Comparison of ENCODE assay signal across 15 mouse cellular contexts in genomic region chr13:7057545-7057944, GRCm38 (mm10).
A peak's percentile ranks its signal among the peaks of the same experiment; 100 is the strongest.
DNase-seq lines count a peak whose midpoint lies in the region; ATAC-seq and TF ChIP-seq lines count a peak whose summit lies in the region.
"Had no signal": no experiment of that assay in that cellular context is flagged by ENCODE, and none has a peak within 500 bp of the region (broad histone marks: within the 10 kb centered on the region; RNA-seq: fewer than 3 reads in every experiment).

No protein-coding gene starts in this region.

- intact Hi-C loops in gastrocnemius, adult 2 months (cut with DNase I), result no loop called here

- no peak overlapping the region for H3K4me2 ChIP-seq in neural tube, embryonic 12.5 days (replicated peaks)
- H3K4me2 ChIP-seq: forebrain, embryonic 15.5 days had no signal

- no peaks in the 10 kb centered on the region for H3K9me3 ChIP-seq in neural tube, embryonic 12.5 days
- H3K9me3 ChIP-seq: forebrain, embryonic 15.5 days; megakaryocyte, embryonic 14.5 days had no signal

- peak; percentile 3 to 4 for DNase-seq in kidney, postnatal 4 days
- no peak for DNase-seq in kidney, adult 2 months
- DNase-seq in brain, adult 2 months (ENCODE audit: low read depth, low spot score), result peak; percentile 27
- DNase-seq in brain, embryonic 14.5 days (ENCODE audit: low read depth), result peak; percentile 19
- DNase-seq in gastrocnemius, adult 2 months, result no peak
- DNase-seq in thymus, postnatal 0 days (ENCODE audit: low spot score), result no peak
- DNase-seq: adrenal gland, adult 8-10 months; kidney, adult 18-20 months; liver, postnatal 0 days; lung, postnatal 14 days; thymus, postnatal 36 days had no signal

- ATAC-seq in neural tube, embryonic 12.5 days (ENCODE audit: low FRiP score, low read depth), result peak; percentile 83
- ATAC-seq: forebrain, embryonic 15.5 days; liver, postnatal 0 days; midbrain, embryonic 16.5 days had no signal

- no peak overlapping the region for H3K4me3 ChIP-seq in kidney, adult 2 months (ENCODE audit: insufficient read depth, low read depth, low read length)
- no peak overlapping the region for H3K4me3 ChIP-seq in neural tube, embryonic 12.5 days
- no peak overlapping the region for H3K4me3 ChIP-seq in gastrocnemius, adult 2 months
- H3K4me3 ChIP-seq: forebrain, embryonic 15.5 days; megakaryocyte, embryonic 14.5 days had no signal

- no peak for TF ChIP-seq POLR2A in kidney, adult 2 months (IDR thresholded peaks at IDR 0.05; ENCODE audit: low read depth, low read length)
- TF ChIP-seq POLR2A in brain, embryonic 14.5 days (IDR thresholded peaks at IDR 0.05; ENCODE audit: borderline replicate concordance, extremely low read depth, insufficient read depth, insufficient read length, poor library complexity, severe bottlenecking), result no peak

- H3K9ac ChIP-seq in neural tube, embryonic 12.5 days, result no peak overlapping the region
- H3K9ac ChIP-seq: forebrain, embryonic 15.5 days; liver, postnatal 0 days had no signal

- H3K4me1 ChIP-seq in kidney, adult 2 months (ENCODE audit: control insufficient read depth, insufficient read depth, low read length), result no peaks in the 10 kb centered on the region
- H3K4me1 ChIP-seq in neural tube, embryonic 12.5 days, result no peaks in the 10 kb centered on the region
- H3K4me1 ChIP-seq: forebrain, embryonic 15.5 days; megakaryocyte, embryonic 14.5 days had no signal

- H3K27me3 ChIP-seq in kidney, adult 2 months (replicated peaks; ENCODE audit: control insufficient read depth, insufficient read depth, low read length), result no peaks in the 10 kb centered on the region
- H3K27me3 ChIP-seq in neural tube, embryonic 12.5 days (replicated peaks), result no peaks in the 10 kb centered on the region
- H3K27me3 ChIP-seq: forebrain, embryonic 15.5 days; megakaryocyte, embryonic 14.5 days had no signal

- no peak for TF ChIP-seq CTCF in kidney, adult 2 months (conservative IDR thresholded peaks at IDR 0.05; ENCODE audit: insufficient read depth, insufficient read length, low read depth, low read length)
- no peak for TF ChIP-seq CTCF in brain, embryonic 14.5 days (IDR thresholded peaks at IDR 0.05; ENCODE audit: borderline replicate concordance, extremely low read depth, insufficient read depth, insufficient read length)
- no peak for TF ChIP-seq CTCF in gastrocnemius, adult 2 months (IDR thresholded peaks at IDR 0.05)

- H3K36me3 ChIP-seq in kidney, adult 2 months (ENCODE audit: control insufficient read depth, insufficient read depth, low read length), result no peaks in the 10 kb centered on the region
- H3K36me3 ChIP-seq in neural tube, embryonic 12.5 days, result no peaks in the 10 kb centered on the region
- H3K36me3 ChIP-seq: forebrain, embryonic 15.5 days had no signal

- H3K27ac ChIP-seq in kidney, adult 2 months (ENCODE audit: insufficient read depth, low read depth, low read length), result no peak overlapping the region
- H3K27ac ChIP-seq in neural tube, embryonic 12.5 days, result no peak overlapping the region
- no peak overlapping the region for H3K27ac ChIP-seq in gastrocnemius, adult 2 months
- H3K27ac ChIP-seq: forebrain, embryonic 15.5 days had no signal

- 38% methylated on average over 8 of the region's 8 CpGs for WGBS in kidney, adult 2 months
- 63% methylated on average over 8 of the region's 8 CpGs for WGBS in neural tube, embryonic 12.5 days

Comparison
In these comparisons a context has a peak if more than half of its experiments do, and no peak if none do; other contexts are left out.
1. DNase-seq: peak in kidney, postnatal 4 days (2 of 2), brain, adult 2 months (single experiment) and brain, embryonic 14.5 days (single experiment); none in kidney, adult 2 months (single experiment), gastrocnemius, adult 2 months (single experiment) and thymus, postnatal 0 days (single experiment).